ENCODE assay signal across 10 mouse cellular contexts in genomic region chr2:38585379-38585736, GRCm38 (mm10). TPM values are rescaled to one million over a fixed set of nuclear protein-coding genes. Genes with fewer than 3 reads are reported as not detected.
DNase-seq lines count a peak whose midpoint lies in the region; ATAC-seq lines count a peak whose summit lies in the region.
"Had no signal": no experiment of that assay in that cellular context is flagged by ENCODE, and none has a peak within 500 bp of the region (broad histone marks: within the 10 kb centered on the region; RNA-seq: fewer than 3 reads in every experiment).

No protein-coding gene starts in this region.

- H3K27me3 ChIP-seq in hindbrain, embryonic 12.5 days, result no peaks in the 10 kb centered on the region
- H3K27me3 ChIP-seq in midbrain, embryonic 14.5 days (ENCODE audit: control insufficient read depth, insufficient read depth, low read length), result no peaks in the 10 kb centered on the region

- WGBS in hindbrain, embryonic 12.5 days, result 27% methylated on average over 5 of the region's 5 CpGs
- WGBS in midbrain, embryonic 14.5 days, result 4% methylated on average over 5 of the region's 5 CpGs

- H3K9me3 ChIP-seq in hindbrain, embryonic 12.5 days (replicated peaks), result no peaks in the 10 kb centered on the region
- no peaks in the 10 kb centered on the region for H3K9me3 ChIP-seq in midbrain, embryonic 14.5 days (ENCODE audit: control insufficient read depth, low read length)
- H3K9me3 ChIP-seq: G1E had no signal

- H3K36me3 ChIP-seq in hindbrain, embryonic 12.5 days, result peaks cover 29% of the 10 kb centered on the region
- peaks cover 28% of the 10 kb centered on the region for H3K36me3 ChIP-seq in midbrain, embryonic 14.5 days (ENCODE audit: control insufficient read depth, insufficient read depth, low read length)

- H3K27ac ChIP-seq in hindbrain, embryonic 12.5 days, result peak overlapping the region; percentile 84
- peak overlapping the region; percentile 82 for H3K27ac ChIP-seq in midbrain, embryonic 14.5 days (replicated peaks; ENCODE audit: low read depth, low read length)

- no peak overlapping the region for H3K9ac ChIP-seq in hindbrain, embryonic 12.5 days
- no peak overlapping the region for H3K9ac ChIP-seq in midbrain, embryonic 14.5 days (replicated peaks; ENCODE audit: low read length)

- peak; percentile 68 for DNase-seq in embryo, embryonic 11 days
- peak; percentile 35 to 52 for DNase-seq in kidney, postnatal 4 days
- DNase-seq in midbrain, embryonic 14.5 days, result peak; percentile 60
- no peak for DNase-seq in ovary, postnatal 36 days (ENCODE audit: low spot score)
- no peak for DNase-seq in layer of hippocampus, adult 18-20 months (ENCODE audit: low spot score in 2 of 2)
- no peak for DNase-seq in cerebellum, postnatal 36 days
- DNase-seq in urinary bladder, postnatal 4 days (ENCODE audit: low spot score in 2 of 2), result no peak
- DNase-seq: thymus, postnatal 36 days had no signal

- peak; percentile 30; the same call in 1 of the 2 replicates for ATAC-seq in hindbrain, embryonic 12.5 days (ENCODE audit: low FRiP score)
- peak; percentile 44 for ATAC-seq in midbrain, embryonic 14.5 days (ENCODE audit: low FRiP score, low TSS enrichment)

- no peak overlapping the region for H3K4me2 ChIP-seq in hindbrain, embryonic 12.5 days (replicated peaks)
- H3K4me2 ChIP-seq in midbrain, embryonic 14.5 days (ENCODE audit: low read length), result no peak overlapping the region

- peaks cover 28% of the 10 kb centered on the region for H3K4me1 ChIP-seq in hindbrain, embryonic 12.5 days
- peaks cover 33% of the 10 kb centered on the region for H3K4me1 ChIP-seq in midbrain, embryonic 14.5 days (ENCODE audit: control insufficient read depth, insufficient read depth, low read length)

- no peak overlapping the region for H3K4me3 ChIP-seq in hindbrain, embryonic 12.5 days
- no peak overlapping the region for H3K4me3 ChIP-seq in midbrain, embryonic 14.5 days (replicated peaks; ENCODE audit: low read depth, low read length)

RNA-seq across cellular contexts. Expression of gene Psmb7, which starts 58.5 kb away (rescaled TPM):
- 267 and 272 TPM in 2 replicates for polyA plus RNA-seq in hindbrain, embryonic 12.5 days (2016; fragmentation: Nextera tagmentation; extraction: Ambion mirVana)
- polyA plus RNA-seq in midbrain, embryonic 14.5 days (2014; fragmentation: Nextera tagmentation; extraction: Ambion mirVana), result 282 and 322 TPM in 2 replicates
- total RNA-seq in layer of hippocampus, adult 18-20 months (2021), result 100 to 1,000 TPM; 193 to 196 TPM

Comparison
In these comparisons a context has a peak if more than half of its experiments do, and no peak if none do; other contexts are left out.
1. DNase-seq: peak in embryo, embryonic 11 days (single experiment), kidney, postnatal 4 days (2 of 2) and midbrain, embryonic 14.5 days (single experiment); none in ovary, postnatal 36 days (single experiment), layer of hippocampus, adult 18-20 months (0 of 2), cerebellum, postnatal 36 days (0 of 2) and urinary bladder, postnatal 4 days (0 of 2).